Mouse (Mus musculus) lung, adult 2 months (tissue): ENCODE measurements around the gene C8b. TPM values are rescaled to one million over a fixed set of nuclear protein-coding genes. Genes with fewer than 3 reads are reported as not detected.

Source experiments
- DNase-seq: peaks from one replicate; pipeline ENCODE4 v3.0.0; 2022
- H3K4me1 ChIP-seq: fragments of 200-500 bp; 2 replicates; pipeline ENCODE4 v1.6.1; 2011; ENCODE audit warnings: low read length; ENCODE audit not compliant: control insufficient read depth, insufficient read depth
- H3K4me3 ChIP-seq: fragments of 200-500 bp; replicated peaks from 2 replicates; pipeline ENCODE3; 2011; ENCODE audit warnings: low read depth, mild to moderate bottlenecking, control low read depth, low read length; ENCODE audit errors: extremely low read depth
- CTCF ChIP-seq: fragments of 200-500 bp; IDR thresholded peaks from 2 replicates; pipeline ENCODE4 v1.5.1; 2011; ENCODE audit warnings: mild to moderate bottlenecking, low read length, control low read depth; ENCODE audit not compliant: insufficient read depth
- POLR2A ChIP-seq: fragments of 200-500 bp; IDR thresholded peaks from 2 replicates; pipeline ENCODE4 v1.6.1; 2011; ENCODE audit warnings: low read depth, mild to moderate bottlenecking, control low read depth, low read length, borderline replicate concordance; ENCODE audit errors: extremely low read depth
- WGBS: fragments of 180-500 bp; shearing (Covaris S2); methylation state at CpG from one replicate; pipeline ENCODE4 v1.1.7; 2018; 5-methylcytosine and 5-hydroxymethylcytosine counted together
- polyA plus RNA-seq: library from polyadenylated mRNA; depleted of rRNA; stranded (reverse); fragments of >200 nt; gene quantifications from 2 replicates; pipeline ENCODE4 v1.2.3, GENCODE M21; 2012; rRNA removed

The C8b gene
- polyA plus RNA-seq: not detected in 2 replicates

DNA sequence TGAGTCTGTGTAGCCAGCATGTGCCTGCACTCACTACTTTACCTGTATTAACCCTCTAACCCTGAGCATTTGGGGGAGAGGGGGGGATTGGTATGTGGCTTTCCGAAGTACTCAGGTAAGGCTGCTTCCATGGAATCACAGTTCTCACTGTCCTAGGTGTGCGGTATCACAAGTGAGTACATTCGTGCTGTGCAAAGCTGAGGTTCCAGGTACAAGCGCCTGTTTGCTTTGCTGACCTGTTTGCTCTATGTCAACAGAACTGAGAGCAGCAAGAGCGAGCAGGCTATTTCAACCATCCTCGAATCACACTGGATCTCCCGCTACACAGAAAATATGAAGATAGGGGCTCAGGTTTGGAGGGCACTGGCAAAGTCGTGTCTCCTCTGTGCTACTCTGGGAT is at the start of gene C8b:
TSS of gene C8b (plus strand) at position 253 of the 400 bp plus-strand sequence.
- Histone ChIP-seq H3K4me3 (no peak within 1 kb of the TSS), H3K4me1 (no peaks in the 10 kb centered on the region)
- TF ChIP-seq POLR2A: no peak
- TF ChIP-seq CTCF: no peak
- WGBS: 74% methylated on average over 8 of the region's 8 CpGs
- no peak for DNase-seq

DNA sequence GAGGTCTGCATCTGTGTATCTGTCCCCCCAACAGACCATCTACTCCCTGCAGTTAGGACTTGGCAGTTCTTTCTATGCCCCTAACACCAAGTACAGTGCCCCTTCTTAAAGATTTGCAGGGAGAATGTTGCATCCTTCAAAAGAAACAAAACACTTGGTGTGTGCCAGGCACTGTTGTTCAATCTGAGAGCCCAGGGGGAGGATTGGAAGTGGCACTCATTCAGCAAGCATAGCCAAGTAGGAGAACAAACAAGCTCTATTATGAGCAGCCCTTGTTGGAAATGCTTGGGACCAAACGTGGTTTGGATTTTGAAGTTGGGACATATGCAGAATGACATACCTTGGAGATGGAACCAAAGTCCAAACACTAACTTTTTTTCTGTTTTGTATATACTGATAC is 49.6 kb upstream of the C8b start:
- Histone ChIP-seq H3K4me1 (no peaks in the 10 kb centered on the region), H3K4me3 (no peak overlapping the region)
- no peak for DNase-seq
- TF ChIP-seq POLR2A (no peak), CTCF (no peak)
- 47% methylated on average over 1 of the region's 1 CpGs for WGBS

DNA sequence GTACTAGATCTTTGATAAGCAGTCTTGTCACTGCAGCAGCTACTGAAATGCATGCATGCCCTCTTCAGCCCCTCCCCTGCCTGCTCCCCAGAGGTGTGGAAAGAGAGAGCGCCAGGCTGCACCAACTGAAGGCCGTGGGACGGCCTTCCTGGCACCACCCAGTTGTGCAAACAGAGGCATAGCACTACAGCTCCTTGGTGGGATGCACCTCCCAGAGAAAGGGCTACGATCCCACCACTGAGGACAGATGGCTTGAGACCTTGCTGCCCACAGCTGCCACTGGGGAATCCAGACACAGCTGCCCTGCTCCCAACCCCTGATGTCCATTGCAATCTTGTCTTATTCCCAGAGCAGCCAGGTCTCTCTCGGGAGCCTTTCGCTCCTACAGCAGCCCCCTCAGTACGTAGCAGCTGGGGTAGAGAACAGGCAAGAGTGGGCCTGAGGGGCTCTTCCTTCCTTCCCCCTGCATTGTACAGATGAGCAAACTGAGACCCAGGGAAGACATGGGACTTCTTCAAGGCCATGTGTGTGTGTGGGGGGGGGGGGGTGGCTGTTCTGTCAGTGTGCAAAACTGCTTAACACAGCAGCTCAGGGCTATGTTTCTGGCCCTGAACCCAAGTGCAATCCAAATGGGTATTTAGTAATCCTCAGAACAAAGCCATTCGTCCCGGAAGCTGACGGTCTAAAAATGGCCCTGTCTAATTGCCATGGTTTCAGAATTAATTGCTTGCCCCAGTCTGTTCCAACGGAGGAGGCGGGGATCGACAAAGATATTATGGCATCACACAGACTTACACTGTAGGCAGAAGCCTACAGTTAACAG is 46.9 kb upstream of the C8b start:
- no peak for DNase-seq
- 41% methylated on average over 13 of the region's 13 CpGs for WGBS
- Histone ChIP-seq H3K4me3 (no peak overlapping the region), H3K4me1 (no peaks in the 10 kb centered on the region)
- no peak for TF ChIP-seq CTCF
- TF ChIP-seq POLR2A: no peak

DNA sequence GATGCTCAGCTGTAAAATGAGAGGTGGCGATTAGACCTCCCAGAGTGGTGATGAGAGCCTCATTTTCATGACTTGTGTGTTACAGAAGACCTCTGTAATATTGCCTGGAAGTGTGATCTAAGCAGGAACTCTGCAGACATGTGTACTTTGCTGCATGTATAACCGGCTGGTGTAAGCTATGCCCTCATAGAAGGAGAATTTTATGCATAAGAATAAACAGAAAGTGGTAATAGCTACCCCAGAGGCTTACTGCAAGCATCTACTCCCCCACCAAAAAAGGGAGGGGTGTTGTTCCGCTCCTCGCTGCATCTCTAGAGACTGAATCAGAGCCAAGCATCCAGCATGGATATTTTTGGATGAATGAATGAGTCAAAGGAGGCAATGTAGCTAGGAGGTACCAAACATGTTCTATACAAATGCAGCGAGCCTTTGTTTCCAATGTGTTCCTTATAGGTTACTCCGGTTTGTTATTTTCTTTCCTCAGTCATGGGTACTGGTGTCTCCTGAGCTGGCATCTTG is 42.5 kb upstream of the C8b start:
- 76% methylated on average over 6 of the region's 6 CpGs for WGBS
- no peak for DNase-seq
- Histone ChIP-seq H3K4me3 (no peak overlapping the region), H3K4me1 (no peaks in the 10 kb centered on the region)
- no peak for TF ChIP-seq POLR2A
- TF ChIP-seq CTCF: no peak

DNA sequence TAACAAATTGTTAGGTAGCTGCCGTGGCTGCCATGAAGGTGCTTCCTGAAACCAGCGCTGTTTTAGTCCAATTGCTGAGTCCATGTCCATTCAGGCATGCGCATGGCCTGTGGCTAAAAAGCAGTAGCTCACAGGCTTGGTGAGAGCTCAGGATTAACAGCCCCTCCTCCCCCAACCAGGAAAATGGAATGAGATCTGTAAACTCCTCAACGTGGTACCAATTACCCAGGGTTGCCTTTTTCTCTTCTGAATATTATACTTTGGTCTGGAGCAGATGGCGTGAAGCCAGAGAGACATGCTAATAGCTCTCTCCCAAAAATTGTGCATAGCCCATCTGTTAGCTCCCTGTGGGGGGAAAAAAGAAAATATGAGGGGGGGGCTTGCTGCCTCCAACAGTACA is 41.9 kb upstream of the C8b start:
- Histone ChIP-seq H3K4me1 (no peaks in the 10 kb centered on the region), H3K4me3 (no peak overlapping the region)
- no peak for TF ChIP-seq POLR2A
- no peak for TF ChIP-seq CTCF
- WGBS: 69% methylated on average over 5 of the region's 5 CpGs
- DNase-seq: no peak

DNA sequence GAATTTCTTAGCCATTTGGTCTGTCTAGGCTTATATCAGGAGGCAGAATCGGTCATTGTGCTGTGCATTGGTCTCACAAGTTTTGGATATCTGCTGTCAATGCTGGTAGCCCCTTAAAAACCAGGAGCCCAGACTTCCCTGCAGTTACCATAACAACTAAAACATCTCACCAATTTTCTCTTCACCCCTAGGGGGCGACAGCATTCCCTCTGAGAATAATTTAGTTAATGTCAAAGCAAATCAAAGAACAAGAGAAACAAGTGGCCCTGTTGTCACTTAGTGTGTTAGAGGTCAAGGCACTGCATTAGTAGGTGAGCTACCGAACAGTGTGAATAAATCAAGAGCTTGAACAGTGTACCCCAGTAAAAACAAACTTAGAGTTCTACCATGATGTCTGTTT is 40.4 kb upstream of the C8b start:
- Histone ChIP-seq H3K4me1 (no peaks in the 10 kb centered on the region), H3K4me3 (no peak overlapping the region)
- no peak for DNase-seq
- 36% methylated on average over 3 of the region's 3 CpGs for WGBS
- no peak for TF ChIP-seq CTCF
- TF ChIP-seq POLR2A: no peak

DNA sequence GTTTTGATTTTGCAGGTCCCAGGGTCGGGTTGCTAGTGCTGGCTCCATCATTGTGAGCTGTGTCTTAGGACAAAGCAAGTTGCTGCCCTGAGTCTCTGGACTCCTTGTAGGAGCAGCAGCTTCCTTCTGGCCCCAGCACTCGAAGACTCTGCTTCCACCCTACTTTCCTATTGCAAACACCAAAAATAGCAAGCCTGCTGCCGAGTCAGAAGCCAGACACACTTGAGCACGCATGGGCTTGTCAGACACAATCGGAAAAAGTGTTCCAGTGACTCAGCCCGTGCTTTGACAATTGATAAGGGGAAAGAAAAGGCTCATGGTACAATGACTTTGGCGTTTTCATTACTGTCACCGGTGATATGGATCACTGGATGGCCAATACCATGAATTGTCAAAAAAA is 36.9 kb upstream of the C8b start:
- no peak for TF ChIP-seq CTCF
- TF ChIP-seq POLR2A: no peak
- no peak overlapping the region for H3K4me3 ChIP-seq
- DNase-seq: no peak
- H3K4me1 ChIP-seq: no peaks in the 10 kb centered on the region
- WGBS: 50% methylated on average over 8 of the region's 8 CpGs

DNA sequence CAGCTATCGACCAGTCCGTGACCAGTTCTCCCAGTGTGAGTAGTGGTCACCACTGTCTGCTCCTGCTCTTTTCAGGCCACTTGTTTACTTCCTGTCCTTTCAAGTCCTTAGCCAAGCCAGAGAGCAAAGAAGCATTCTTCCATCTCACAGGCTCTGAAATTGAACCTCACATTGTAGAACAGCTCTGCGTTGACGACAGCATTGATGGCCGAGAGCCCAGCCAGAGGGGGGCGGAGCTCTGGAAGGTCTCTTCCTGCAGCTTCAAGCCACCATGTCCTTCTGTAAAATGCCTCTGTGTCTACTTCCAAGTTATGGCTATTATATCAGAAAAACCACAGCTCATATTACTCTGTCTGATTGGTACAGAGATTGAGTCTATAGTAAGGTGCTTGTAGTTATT is 19.6 kb upstream of the C8b start:
- 50% methylated on average over 6 of the region's 6 CpGs for WGBS
- TF ChIP-seq CTCF (no peak), POLR2A (no peak)
- DNase-seq: no peak
- H3K4me1 ChIP-seq: no peaks in the 10 kb centered on the region
- no peak overlapping the region for H3K4me3 ChIP-seq

DNA sequence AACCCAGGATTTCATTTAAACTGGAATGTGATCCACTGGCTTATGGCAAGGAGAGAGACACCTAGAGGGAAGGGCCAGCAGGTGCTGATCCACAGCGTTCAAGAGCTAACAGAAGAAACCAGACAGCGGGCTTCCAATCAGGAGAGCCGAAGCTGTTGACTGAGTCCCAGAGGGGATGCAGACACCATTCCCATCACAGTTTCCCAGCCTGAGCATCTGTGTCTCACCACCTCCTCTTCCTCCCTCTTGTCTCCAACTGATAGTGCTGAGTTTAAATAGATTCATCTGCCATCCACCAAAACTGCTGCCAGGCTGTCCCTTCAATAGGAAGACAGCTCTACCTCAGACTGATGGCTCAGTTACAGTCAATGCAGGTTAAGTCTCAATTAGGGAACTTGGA is 12.0 kb upstream of the C8b start:
- no peak for DNase-seq
- Histone ChIP-seq H3K4me3 (no peak overlapping the region), H3K4me1 (no peaks in the 10 kb centered on the region)
- 65% methylated on average over 3 of the region's 3 CpGs for WGBS
- TF ChIP-seq POLR2A: no peak
- TF ChIP-seq CTCF: no peak

DNA sequence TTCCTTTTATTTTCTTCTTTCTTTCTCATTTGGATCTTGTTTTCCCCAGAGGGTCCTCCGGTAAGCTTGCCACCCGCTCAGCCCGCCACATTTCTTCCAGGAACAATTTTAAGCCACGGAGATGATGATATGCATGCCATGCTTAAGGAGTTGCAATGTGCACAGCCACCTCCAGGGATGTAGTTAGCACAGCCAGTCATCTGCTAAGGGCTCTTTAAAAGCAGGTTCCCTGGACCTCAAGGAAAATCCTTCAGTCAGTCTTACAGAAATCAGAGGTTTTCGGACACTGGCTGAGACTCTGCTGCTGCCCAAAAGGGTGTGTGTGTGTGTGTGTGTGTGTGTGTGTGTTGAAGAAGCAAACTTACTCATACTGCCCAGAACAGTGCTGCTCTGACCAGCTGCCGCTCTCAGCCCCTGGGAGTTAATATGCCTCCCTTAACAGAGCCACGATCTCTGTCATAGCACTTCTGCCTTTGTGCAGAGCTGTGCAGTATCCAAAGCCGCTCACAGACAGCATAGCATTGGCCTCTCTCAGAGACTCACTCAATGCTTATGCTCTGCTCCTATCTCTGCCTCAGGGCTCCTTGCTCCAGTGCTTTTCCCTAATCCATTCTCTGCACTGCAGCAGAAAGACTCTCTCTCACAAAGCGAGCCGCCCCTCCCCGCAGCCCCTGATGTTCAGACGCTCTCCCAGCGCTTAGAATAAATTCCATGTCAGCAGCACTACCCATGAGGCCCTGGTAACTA is 5.1 kb upstream of the C8b start:
- TF ChIP-seq POLR2A: no peak
- TF ChIP-seq CTCF: no peak
- WGBS: 68% methylated on average over 13 of the region's 13 CpGs
- DNase-seq: no peak
- Histone ChIP-seq H3K4me1 (no peaks in the 10 kb centered on the region), H3K4me3 (no peak overlapping the region)
